Comparison of ENCODE assay signal across 18 mouse cellular contexts in genomic region chr19:55595945-55596649, GRCm38 (mm10).
DNase-seq lines count a peak whose midpoint lies in the region; ATAC-seq lines count a peak whose summit lies in the region.
"Had no signal": no experiment of that assay in that cellular context is flagged by ENCODE, and none has a peak within 500 bp of the region (broad histone marks: within the 10 kb centered on the region; RNA-seq: fewer than 3 reads in every experiment).

No protein-coding gene starts in this region.

- peaks cover 51% of the 10 kb centered on the region for H3K4me1 ChIP-seq in heart, embryonic 11.5 days (ENCODE audit: control insufficient read depth, insufficient read depth, low read length)
- peaks cover 70% of the 10 kb centered on the region for H3K4me1 ChIP-seq in embryonic facial prominence, embryonic 10.5 days
- H3K4me1 ChIP-seq in limb, embryonic 13.5 days, result peaks cover 93% of the 10 kb centered on the region
- H3K4me1 ChIP-seq in liver, embryonic 16.5 days (ENCODE audit: control insufficient read depth, low read depth, low read length), result peaks cover 13% of the 10 kb centered on the region

- 15% methylated on average over 9 of the region's 9 CpGs for WGBS in heart, embryonic 11.5 days (ENCODE audit: insufficient replicate concordance)
- WGBS in embryonic facial prominence, embryonic 10.5 days, result 41% methylated on average over 9 of the region's 9 CpGs
- WGBS in limb, embryonic 13.5 days, result 48% methylated on average over 9 of the region's 9 CpGs
- 31% methylated on average over 9 of the region's 9 CpGs for WGBS in liver, embryonic 16.5 days (ENCODE audit: insufficient replicate concordance)

- H3K4me2 ChIP-seq in heart, embryonic 11.5 days, result peak overlapping the region; percentile 38
- H3K4me2 ChIP-seq in limb, embryonic 13.5 days (replicated peaks), result no peak overlapping the region
- no peak overlapping the region for H3K4me2 ChIP-seq in liver, embryonic 16.5 days (ENCODE audit: low read depth, low read length)
- H3K4me2 ChIP-seq: embryonic facial prominence, embryonic 15.5 days; forebrain, embryonic 12.5 days; hindbrain, embryonic 12.5 days; neural tube, embryonic 12.5 days had no signal

- ATAC-seq in heart, embryonic 11.5 days (replicated peaks; ENCODE audit: insufficient number of reproducible peaks, low FRiP score, low TSS enrichment), result peak; percentile 35; the same call in 1 of the 2 replicates
- ATAC-seq in limb, embryonic 13.5 days (ENCODE audit: low FRiP score, low read depth), result no peak
- peak; percentile 81 for ATAC-seq in liver, embryonic 16.5 days (ENCODE audit: low read depth)
- ATAC-seq: lung, postnatal 0 days had no signal

- no peaks in the 10 kb centered on the region for H3K27me3 ChIP-seq in heart, embryonic 11.5 days (ENCODE audit: control insufficient read depth, insufficient read depth, low read length)
- peaks cover 17% of the 10 kb centered on the region; the same call in 1 of the 2 replicates for H3K27me3 ChIP-seq in embryonic facial prominence, embryonic 10.5 days (replicated peaks; ENCODE audit: low read depth, poor library complexity, severe bottlenecking)
- peaks cover 10% of the 10 kb centered on the region; the same call in 1 of the 2 replicates for H3K27me3 ChIP-seq in limb, embryonic 13.5 days
- H3K27me3 ChIP-seq in liver, embryonic 16.5 days (ENCODE audit: control insufficient read depth, insufficient read depth, low read depth, low read length), result no peaks in the 10 kb centered on the region
- H3K27me3 ChIP-seq: embryonic facial prominence, embryonic 15.5 days had no signal

- H3K4me3 ChIP-seq in heart, embryonic 11.5 days (ENCODE audit: low read depth, low read length), result no peak overlapping the region
- H3K4me3 ChIP-seq in embryonic facial prominence, embryonic 10.5 days, result no peak overlapping the region
- H3K4me3 ChIP-seq in limb, embryonic 13.5 days, result no peak overlapping the region
- no peak overlapping the region for H3K4me3 ChIP-seq in liver, embryonic 16.5 days (ENCODE audit: low read depth, low read length)
- H3K4me3 ChIP-seq: embryonic facial prominence, embryonic 15.5 days; forebrain, embryonic 12.5 days; hindbrain, embryonic 12.5 days; neural tube, embryonic 12.5 days had no signal

- H3K36me3 ChIP-seq in heart, embryonic 11.5 days (ENCODE audit: control insufficient read depth, insufficient read depth, low read length), result no peaks in the 10 kb centered on the region
- H3K36me3 ChIP-seq in embryonic facial prominence, embryonic 10.5 days (replicated peaks), result no peaks in the 10 kb centered on the region
- H3K36me3 ChIP-seq in limb, embryonic 13.5 days, result no peaks in the 10 kb centered on the region
- no peaks in the 10 kb centered on the region for H3K36me3 ChIP-seq in liver, embryonic 16.5 days (ENCODE audit: control insufficient read depth, insufficient read depth)
- H3K36me3 ChIP-seq: embryonic facial prominence, embryonic 15.5 days; forebrain, embryonic 12.5 days; hindbrain, embryonic 12.5 days; neural tube, embryonic 12.5 days had no signal

- no peaks in the 10 kb centered on the region for H3K9me3 ChIP-seq in heart, embryonic 11.5 days (replicated peaks; ENCODE audit: control insufficient read depth, low read length)
- H3K9me3 ChIP-seq in embryonic facial prominence, embryonic 10.5 days, result no peaks in the 10 kb centered on the region
- no peaks in the 10 kb centered on the region for H3K9me3 ChIP-seq in limb, embryonic 13.5 days
- no peaks in the 10 kb centered on the region for H3K9me3 ChIP-seq in liver, embryonic 16.5 days (replicated peaks; ENCODE audit: control insufficient read depth, low read length)
- H3K9me3 ChIP-seq: embryonic facial prominence, embryonic 15.5 days; forebrain, embryonic 12.5 days; hindbrain, embryonic 12.5 days; neural tube, embryonic 12.5 days had no signal

- H3K9ac ChIP-seq in heart, embryonic 11.5 days (ENCODE audit: low read depth, low read length), result no peak overlapping the region; the same call in 1 of the 2 replicates
- H3K9ac ChIP-seq in limb, embryonic 13.5 days, result no peak overlapping the region
- no peak overlapping the region for H3K9ac ChIP-seq in liver, embryonic 16.5 days (ENCODE audit: low read depth, low read length)
- H3K9ac ChIP-seq: embryonic facial prominence, embryonic 15.5 days; forebrain, embryonic 12.5 days; hindbrain, embryonic 12.5 days; neural tube, embryonic 12.5 days had no signal

- H3K27ac ChIP-seq in heart, embryonic 11.5 days (ENCODE audit: low read depth, low read length), result peak overlapping the region; percentile 71
- H3K27ac ChIP-seq in embryonic facial prominence, embryonic 10.5 days (replicated peaks), result peak overlapping the region; percentile 41
- peak overlapping the region; percentile 94; the same call in 1 of the 2 replicates for H3K27ac ChIP-seq in limb, embryonic 13.5 days
- peak overlapping the region; percentile 39; the same call in 1 of the 2 replicates for H3K27ac ChIP-seq in liver, embryonic 16.5 days (ENCODE audit: low read length)
- H3K27ac ChIP-seq: embryonic facial prominence, embryonic 15.5 days; neural tube, embryonic 12.5 days had no signal

- DNase-seq in heart, adult 9 months (ENCODE audit: low spot score in 2 of 2), result no peak
- DNase-seq in embryonic facial prominence, embryonic 10.5 days (ENCODE audit: low spot score), result peak; percentile 13
- no peak for DNase-seq in right cerebral cortex, adult 2 months (ENCODE audit: low spot score in 2 of 2)
- no peak for DNase-seq in B cell, adult 2 months
- DNase-seq in adipocyte (ENCODE audit: low spot score), result no peak
- DNase-seq: cerebellum, adult 11 months; gastrocnemius, postnatal 36 days; kidney, adult 11 months; kidney, postnatal 25 days; thymus, adult 18-20 months had no signal

Comparison
In these comparisons a context has a peak if more than half of its experiments do, and no peak if none do; other contexts are left out.
1. H3K27ac ChIP-seq: peak in every context shown above with its lines; median percentile 94 in limb, embryonic 13.5 days; 71 in heart, embryonic 11.5 days; 41 in embryonic facial prominence, embryonic 10.5 days; 39 in liver, embryonic 16.5 days.